Mouse (Mus musculus): ENCODE measurements around the gene Gadl1.

The Gadl1 gene

GRCm38 (mm10) chr9:115936350-115936749 is 27.1 kb downstream of the Gadl1 start:
- no peak for DNase-seq (ENCODE audit: inconsistent age in 2 of 2, low spot score in 1 of 2)

DNA sequence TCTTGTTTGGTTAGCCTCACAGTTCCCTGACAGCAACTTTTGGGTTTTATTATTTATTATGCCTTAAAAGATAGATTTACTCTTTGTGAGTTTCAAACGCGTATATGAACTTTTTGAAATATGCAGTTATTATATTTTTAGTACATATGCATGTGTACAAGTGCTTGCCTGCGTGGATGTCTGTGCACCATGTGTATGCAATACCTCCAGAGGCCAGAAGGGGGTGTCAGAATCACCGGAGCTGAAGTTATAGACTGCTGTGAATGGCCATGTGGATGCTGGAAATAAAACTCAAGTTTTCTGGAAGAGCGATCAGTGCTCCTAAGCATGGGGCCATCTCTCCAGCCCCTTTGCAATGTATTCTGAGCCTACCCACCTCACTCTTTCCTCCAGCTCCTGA is 28.7 kb downstream of the Gadl1 start:
- no peak for DNase-seq (ENCODE audit: inconsistent age in 2 of 2, low spot score in 1 of 2)

DNA sequence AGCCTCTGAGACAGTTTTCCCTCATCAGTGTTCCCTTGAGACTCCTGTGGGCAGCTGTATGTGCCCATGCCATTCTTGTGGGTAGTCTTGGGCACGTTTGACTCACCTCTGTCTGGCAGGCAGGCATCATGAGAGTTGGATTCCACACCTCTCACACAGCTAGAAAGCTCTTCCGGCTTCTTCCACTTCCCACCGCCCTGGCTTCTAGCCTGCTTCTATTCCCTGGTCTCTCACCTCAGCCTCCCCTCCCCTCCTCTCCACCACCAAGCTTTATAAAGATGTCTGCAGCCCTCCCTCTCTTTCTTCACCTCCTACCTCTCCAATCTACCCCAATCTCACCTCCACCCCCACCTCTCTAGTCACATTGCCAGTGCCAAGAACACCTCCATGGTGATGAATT is 30.2 kb downstream of the Gadl1 start:
- no peak for DNase-seq (ENCODE audit: inconsistent age in 2 of 2, low spot score in 1 of 2)

GRCm38 (mm10) chr9:115941171-115941570 is 31.9 kb downstream of the Gadl1 start:
- DNase-seq (ENCODE audit: inconsistent age in 2 of 2, low spot score in 1 of 2): peak; percentile 75 to 91

DNA sequence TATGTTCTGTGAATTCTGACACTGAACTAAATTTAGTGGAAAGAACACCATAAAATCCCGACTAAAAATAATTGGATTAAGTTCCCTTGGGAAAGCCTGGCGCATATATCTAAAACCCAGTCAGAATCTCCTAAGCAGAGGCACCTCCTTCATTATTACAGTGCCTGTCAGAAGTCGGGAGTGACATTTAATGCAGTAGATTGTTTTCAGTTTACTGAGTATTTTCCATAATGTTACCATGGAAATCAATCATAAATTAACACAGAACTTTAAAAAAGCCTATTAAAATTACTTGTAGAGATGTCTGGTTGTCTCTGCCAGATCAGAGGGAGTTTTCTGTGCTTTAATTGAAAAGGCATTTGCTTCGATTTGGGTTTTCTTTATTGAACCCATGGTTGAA is 33.2 kb downstream of the Gadl1 start:
- no peak for DNase-seq (ENCODE audit: inconsistent age in 2 of 2, low spot score in 1 of 2)

DNA sequence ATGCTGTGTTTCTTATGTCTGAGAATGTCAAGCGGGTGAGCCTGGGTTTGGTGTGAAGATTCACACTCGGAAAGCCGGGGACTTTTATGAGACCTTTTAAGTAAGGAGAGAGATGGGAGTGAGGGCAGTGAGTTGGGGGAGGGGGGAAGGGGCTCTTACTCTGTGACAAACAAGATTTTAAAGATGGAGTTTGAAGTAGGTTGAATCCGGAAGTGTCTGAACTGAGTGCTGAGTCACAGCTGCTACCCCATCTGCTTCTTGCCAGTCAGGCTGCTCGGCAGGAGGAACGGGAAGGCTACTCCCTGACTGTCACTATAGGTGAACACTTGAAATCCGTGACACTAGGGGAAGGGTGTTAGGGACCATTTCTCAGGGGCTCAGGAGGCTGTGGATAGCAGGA is 33.7 kb downstream of the Gadl1 start:
- DNase-seq (ENCODE audit: inconsistent age in 2 of 2, low spot score in 1 of 2): no peak

GRCm38 (mm10) chr9:115943577-115944320 is 34.5 kb downstream of the Gadl1 start:
- DNase-seq (ENCODE audit: inconsistent age in 2 of 2, low spot score in 1 of 2): no peak

DNA sequence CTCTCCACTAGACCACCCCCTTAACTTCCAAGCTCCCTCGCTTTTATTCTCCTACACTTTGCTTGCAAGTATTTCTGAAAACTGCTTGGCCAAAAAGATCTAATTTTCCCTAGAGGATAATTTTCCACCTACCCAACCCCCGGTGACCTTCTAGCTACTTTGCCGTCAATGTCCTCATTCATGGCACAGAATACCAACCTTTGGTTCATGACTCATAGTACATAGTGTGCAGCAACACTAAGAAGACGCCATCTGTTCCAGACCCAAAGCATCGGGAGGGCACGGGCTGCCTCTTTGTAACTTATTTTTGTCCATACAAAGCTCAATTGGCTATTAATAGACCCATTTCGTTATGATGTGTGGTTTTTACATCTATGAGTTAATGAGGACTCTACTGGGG is 55.8 kb downstream of the Gadl1 start:
- DNase-seq (ENCODE audit: inconsistent age in 2 of 2, low spot score in 1 of 2): peak in 1 of 2 experiments; percentile 49

DNA sequence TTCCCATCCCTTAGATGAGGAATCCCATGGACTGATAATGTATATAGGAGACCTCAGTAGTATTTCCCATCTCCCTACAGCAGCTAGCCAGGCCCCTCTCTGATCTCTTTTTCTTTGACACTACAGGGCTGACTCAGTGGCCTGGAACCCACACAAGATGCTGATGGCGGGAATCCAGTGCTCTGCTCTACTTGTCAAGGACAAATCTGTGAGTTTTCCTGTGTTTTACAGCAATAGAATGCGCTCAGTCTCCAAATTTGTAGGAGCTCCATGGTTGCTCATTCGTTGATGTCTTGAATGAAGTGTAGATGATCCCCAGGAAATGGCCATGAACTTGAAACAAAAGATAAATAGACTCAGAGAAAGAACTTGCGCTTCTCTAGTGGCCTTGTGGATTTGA is 56.9 kb downstream of the Gadl1 start:
- DNase-seq (ENCODE audit: inconsistent age in 2 of 2, low spot score in 1 of 2): peak; percentile 81 to 85

DNA sequence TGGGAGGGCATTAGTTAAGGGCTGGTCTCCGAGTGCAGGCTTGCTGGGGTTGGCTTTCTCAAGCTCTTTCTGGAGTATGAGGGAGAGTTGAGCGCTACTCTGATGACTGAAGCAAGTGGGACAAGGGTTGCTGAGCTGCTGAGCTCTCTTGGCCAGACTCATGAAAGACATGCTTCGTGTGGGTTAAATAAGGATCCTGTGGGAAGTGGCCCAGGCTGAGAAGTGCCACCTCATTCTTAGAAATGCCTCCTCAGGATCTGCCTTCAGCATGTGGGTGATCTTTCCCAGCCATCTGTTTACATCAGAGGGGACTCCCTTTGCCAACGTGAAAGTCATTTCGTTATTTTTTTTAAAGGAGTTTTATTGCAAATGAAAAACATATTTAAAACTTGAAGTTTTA is 57.5 kb downstream of the Gadl1 start:
- peak in 1 of 2 experiments; percentile 30 for DNase-seq (ENCODE audit: inconsistent age in 2 of 2, low spot score in 1 of 2)

DNA sequence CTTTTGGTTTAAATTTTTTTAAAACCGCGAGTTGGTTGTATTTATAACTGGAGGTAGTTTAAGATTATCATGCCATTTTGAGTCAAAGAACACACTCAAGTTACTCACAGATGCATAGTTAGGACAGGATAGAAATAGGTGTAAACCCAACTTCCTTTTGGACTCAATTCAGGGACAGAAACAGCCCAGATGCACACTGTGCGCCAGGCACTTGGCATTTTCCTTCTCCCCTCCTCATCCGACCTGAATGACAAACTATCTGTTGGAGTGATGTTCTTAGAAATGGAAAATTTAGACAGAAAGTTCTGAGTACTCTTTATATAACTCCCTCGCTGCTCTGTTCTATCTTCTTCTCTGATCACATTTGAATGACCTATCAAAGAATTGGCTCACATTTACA is 58.4 kb downstream of the Gadl1 start:
- DNase-seq (ENCODE audit: inconsistent age in 2 of 2, low spot score in 1 of 2): no peak

GRCm38 (mm10) chr9:115976901-115977300 is 67.6 kb downstream of the Gadl1 start:
- DNase-seq (ENCODE audit: inconsistent age in 2 of 2, low spot score in 1 of 2): no peak

DNA sequence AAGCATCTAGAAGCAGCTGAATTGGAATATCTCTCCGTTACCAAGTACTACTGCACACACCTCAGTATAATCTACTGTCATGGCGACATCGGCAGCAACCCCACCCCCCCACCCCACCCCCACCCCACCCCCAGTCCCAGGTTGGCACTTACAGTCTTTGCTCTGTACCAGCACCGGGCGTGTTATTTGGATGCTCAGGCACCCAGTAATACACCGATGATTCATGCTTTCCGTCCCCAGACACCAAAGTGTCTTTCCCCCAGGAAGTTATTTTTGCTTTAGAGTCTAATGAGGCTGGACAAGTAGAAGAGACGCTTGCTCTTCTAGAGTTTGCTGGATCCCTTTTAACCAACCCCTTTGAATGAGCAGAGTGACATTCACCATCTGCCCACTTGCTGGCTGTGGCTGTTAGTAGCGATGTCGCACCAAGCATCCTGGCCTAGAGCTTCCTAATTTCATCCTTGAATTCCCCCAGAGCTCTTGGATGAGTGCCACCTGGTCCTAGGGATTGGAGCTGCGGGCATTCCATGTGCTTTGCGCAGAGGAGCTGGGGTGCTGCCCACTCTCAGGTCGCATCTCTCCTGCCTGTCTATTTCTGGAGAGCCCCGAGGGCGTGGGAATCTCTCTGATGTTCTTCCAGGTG is 68.5 kb downstream of the Gadl1 start:
- DNase-seq (ENCODE audit: inconsistent age in 2 of 2, low spot score in 1 of 2): peak; percentile 18 to 84

GRCm38 (mm10) chr9:115978478-115978877 is 69.2 kb downstream of the Gadl1 start:
- DNase-seq (ENCODE audit: inconsistent age in 2 of 2, low spot score in 1 of 2): peak in 1 of 2 experiments; percentile 35

DNA sequence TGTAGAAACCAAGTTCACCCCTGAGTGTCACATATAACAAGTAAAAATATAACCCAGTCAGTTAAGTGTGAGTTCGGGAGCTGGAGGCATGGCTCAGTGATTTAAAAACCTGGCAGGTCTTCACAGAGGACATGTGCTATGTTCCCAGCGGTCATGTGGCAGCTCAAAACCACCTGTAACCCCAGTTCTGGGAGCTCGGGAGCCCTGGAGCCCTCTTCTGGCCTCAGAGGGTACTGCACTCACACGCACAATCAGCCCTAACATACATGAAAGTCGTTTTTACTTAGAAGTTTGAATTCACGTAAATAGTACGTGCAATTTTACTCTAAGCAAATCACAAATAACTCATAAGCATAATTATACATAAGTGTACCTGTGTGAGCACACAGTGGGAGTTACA is 81.4 kb downstream of the Gadl1 start:
- no peak for DNase-seq (ENCODE audit: inconsistent age in 2 of 2, low spot score in 1 of 2)

GRCm38 (mm10) chr9:115994772-115995171 is 85.5 kb downstream of the Gadl1 start:
- peak in 1 of 2 experiments; percentile 28 for DNase-seq (ENCODE audit: inconsistent age in 2 of 2, low spot score in 1 of 2)

DNA sequence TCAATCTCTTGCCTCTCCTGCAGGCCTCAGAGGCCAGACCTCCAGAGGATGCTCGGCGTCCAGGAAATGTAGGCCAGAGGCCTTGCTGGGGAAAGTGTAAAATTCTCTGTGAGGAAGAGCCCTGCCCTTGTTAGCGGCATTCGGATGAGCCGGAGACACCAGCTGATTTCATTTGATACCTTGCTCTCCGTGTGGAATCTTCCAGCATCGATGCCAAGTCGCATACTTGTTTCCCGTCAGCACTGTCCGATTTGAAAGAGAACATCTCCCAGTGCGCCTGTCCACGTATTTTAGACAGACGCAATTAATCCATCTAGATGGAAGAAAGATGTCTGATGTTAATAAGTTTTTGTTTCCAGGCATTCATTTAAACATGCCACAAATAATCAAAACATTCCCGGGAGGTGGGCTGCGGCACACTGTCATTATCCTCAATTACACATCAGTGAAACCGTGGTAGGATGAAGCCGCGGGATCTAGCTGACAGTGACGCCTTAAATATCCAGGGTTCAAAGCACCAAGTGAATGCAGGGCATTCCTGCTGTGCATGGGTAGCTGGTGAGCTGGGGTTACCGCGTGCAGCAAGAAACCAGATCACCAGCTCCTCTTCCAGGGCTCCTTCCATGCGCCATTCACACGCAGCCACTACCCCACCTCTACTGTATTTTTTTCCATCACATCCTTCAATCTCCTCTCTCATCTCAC is 86.8 kb downstream of the Gadl1 start:
- DNase-seq (ENCODE audit: inconsistent age in 2 of 2, low spot score in 1 of 2): no peak

DNA sequence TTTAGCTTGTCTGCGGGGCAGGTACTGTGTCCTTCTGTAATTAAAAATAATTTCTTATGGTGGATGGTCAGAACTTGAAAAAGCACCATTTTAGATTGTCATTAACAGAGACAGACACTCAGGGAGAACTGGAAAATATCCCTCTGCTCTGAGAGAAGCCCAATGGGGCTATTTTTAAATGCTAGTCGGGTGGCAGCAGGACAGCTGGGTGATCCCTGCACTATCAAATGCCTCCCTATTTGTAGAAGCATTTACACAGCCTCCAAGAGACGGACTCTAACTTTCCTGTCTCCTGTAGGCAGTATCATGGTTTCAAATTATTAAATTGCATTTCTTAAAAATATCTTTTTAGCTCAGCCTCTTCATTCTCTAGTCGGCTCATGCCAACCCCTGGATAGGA is 89.1 kb downstream of the Gadl1 start:
- DNase-seq (ENCODE audit: inconsistent age in 2 of 2, low spot score in 1 of 2): no peak

DNA sequence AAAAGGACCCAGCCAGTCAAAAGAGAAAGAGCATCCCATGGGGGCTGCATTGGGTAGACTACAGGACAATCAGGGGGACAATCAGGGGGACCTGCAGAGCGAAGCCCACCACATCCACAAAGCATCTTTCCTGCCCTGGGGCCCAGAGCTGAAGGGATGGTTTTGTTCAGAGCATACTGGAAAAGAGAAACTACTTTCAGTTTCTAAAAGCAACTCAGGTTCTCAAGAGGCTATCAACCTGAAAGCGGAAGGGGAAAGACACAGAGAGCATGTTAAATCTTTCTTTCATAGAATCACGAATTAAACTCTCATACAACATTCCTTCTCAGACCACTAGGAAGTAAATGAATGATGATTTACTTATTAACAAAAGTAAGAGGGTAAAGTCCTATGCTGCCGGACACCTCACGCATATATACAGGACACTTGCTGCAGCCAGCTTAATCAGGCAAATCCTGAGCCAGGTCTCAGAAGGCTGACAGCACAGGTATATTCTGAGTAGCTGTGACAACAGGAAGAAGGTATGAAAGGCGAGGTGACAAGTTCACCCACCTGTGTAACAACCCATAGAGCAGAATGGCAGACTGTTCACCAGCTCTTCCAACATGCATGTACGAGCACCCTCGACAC is 90.2 kb downstream of the Gadl1 start:
- no peak for DNase-seq (ENCODE audit: inconsistent age in 2 of 2, low spot score in 1 of 2)

- no peak for DNase-seq (ENCODE audit: inconsistent age in 2 of 2, low spot score in 1 of 2)
Observed at GRCm38 (mm10) chr9:116013911-116014310, 104.7 kb downstream of the Gadl1 start.

DNA sequence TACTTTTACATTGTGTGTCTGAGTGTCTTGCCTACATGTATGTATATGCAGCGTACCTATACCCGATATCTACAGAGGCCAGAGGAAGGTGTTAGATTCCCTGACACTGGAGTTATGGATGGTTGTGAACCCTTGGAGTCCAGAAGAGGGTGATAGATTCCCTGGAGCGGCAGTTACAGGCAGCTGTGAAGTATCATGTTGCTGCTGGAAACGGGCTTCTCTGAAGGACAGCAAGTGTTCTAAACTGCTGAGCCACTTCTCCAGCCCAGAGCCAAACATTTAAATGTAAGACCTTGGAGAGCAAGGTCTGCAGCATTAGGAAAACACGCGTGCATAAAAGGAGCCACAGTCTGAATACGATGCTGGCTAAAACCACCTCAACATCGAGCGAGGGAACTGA is 107.0 kb downstream of the Gadl1 start:
- peak; percentile 9 to 66 for DNase-seq (ENCODE audit: inconsistent age in 2 of 2, low spot score in 1 of 2)

DNA sequence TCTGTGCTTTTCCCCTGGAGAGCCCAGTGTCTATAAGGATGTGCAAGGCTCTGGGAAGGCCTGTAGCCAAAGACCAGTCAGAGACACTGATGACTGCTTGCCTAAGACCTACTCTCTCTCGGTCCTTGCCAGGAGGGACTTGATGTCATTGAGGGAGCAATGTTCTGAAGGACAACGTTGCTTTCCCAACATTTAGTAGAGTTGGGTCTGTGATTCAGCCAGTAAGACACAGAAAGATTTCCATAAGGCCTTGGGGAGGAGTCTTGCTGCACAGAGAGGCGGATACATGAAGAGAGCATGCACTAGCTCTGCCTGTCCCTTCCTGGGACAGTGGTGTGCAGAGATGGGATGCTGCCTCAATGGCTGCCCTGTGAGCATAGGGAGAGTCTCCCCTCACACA is 107.8 kb downstream of the Gadl1 start:
- DNase-seq (ENCODE audit: inconsistent age in 2 of 2, low spot score in 1 of 2): peak; percentile 20 to 83

All from adrenal gland, adult (tissue).